Mouse (Mus musculus) right cerebral cortex, postnatal 10 days (tissue): ENCODE data around the gene Fat1.

Experiments
- DNase-seq, 2 experiments: peaks; one replicate each; pipeline ENCODE4 v3.0.0; 2021; ENCODE audit warnings: low spot score in 2 of 2

Gene Fat1

GRCm38 (mm10) chr8:45004021-45004420 is 68.8 kb downstream of the Fat1 start:
- no peak for DNase-seq

GRCm38 (mm10) chr8:45010685-45011084 is 75.4 kb downstream of the Fat1 start:
- peak in 1 of 2 experiments; percentile 60 for DNase-seq

GRCm38 (mm10) chr8:45011774-45012173 is 76.5 kb downstream of the Fat1 start:
- no peak for DNase-seq

DNA sequence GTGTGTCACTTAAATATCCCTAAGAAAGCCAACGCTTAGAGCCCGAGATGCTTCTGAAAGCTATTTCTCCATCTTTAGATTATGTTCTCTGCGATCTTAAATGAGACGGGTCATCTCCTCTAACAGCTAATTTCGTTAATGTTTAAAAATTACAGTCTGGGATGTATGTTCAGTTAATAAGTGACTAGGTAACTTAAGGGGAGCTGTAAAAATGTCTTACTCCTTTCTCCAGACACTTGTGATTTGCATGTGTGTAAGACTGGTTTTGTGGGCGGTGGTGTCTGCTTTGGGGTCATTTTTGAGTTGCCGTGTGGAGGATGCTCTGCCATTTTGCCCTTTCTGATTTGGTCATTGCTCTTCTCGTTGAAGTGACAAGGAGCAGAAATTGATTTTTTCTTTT is 78.6 kb downstream of the Fat1 start:
- no peak for DNase-seq

GRCm38 (mm10) chr8:45014498-45015067 is 79.3 kb downstream of the Fat1 start:
- DNase-seq, result no peak

- DNase-seq, result no peak
Measured at GRCm38 (mm10) chr8:45015876-45016275, 80.6 kb downstream of the Fat1 start.

GRCm38 (mm10) chr8:45019241-45019640 is 84.0 kb downstream of the Fat1 start:
- no peak for DNase-seq

DNA sequence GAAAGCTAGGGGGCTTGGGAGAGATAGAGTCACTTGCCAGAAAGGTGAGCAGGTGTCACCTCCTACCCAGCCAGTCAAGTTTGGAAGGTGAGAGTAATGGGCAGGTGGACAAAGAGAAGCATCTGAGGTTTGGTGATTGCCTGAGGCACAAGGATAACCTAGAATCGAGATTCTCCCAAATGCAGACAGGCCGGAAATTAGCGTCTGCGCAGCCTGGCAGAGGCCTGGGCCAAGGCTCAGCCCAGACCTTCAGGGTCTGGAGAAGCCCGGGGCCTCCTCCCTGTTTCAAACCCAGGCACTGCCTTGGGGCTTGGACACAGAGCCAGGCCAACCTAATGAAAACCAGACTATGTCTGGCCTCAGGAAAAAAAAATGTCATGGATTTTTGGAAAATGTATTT is 85.9 kb downstream of the Fat1 start:
- DNase-seq, result no peak

DNA sequence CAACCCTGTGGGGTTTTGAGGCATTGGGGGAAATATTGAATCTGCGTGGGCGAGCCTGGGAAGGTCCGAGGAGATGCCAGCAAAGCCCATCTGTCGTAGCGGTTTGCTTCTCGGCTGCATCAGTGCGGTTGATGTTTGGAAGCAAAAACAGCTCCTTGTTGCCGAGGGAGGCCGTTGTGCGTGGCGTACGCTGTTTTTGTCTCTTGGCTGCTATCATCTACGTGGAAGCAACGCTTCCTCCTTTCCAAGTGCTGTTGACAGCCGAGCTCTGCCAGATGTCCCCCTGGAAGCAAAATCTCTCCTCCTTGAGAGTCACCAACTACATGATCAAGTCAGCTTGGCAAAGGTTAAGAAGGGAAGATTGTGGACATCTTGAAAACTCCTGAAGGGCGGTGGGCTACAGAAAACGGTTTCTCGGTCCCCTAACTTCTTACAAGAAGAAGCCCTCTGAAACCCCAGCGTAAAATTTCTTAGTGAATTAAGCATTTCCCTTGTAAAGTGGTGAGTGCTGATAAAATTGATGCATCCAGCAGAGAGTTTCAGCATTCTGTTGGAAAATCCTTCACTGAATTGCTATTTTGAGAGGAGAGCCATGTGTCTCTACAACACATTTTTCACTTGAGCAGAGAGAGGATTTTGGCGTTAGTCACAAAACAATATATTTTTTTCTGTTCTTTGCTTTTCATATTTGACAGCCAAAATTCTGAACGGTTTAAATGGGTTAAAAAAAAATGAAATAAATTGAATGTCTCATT is 86.8 kb downstream of the Fat1 start:
- peak; percentile 82 to 92 for DNase-seq

GRCm38 (mm10) chr8:45028081-45028497 is 92.8 kb downstream of the Fat1 start:
- no peak for DNase-seq

GRCm38 (mm10) chr8:45038350-45038749 is 103.1 kb downstream of the Fat1 start:
- no peak for DNase-seq

GRCm38 (mm10) chr8:45044160-45044559 is 108.9 kb downstream of the Fat1 start:
- no peak for DNase-seq

GRCm38 (mm10) chr8:45050451-45050850 is 115.2 kb downstream of the Fat1 start:
- no peak for DNase-seq

GRCm38 (mm10) chr8:45051236-45051635 is 116.0 kb downstream of the Fat1 start:
- no peak for DNase-seq

GRCm38 (mm10) chr8:45052205-45052604 is 117.0 kb downstream of the Fat1 start:
- DNase-seq, result no peak

DNA sequence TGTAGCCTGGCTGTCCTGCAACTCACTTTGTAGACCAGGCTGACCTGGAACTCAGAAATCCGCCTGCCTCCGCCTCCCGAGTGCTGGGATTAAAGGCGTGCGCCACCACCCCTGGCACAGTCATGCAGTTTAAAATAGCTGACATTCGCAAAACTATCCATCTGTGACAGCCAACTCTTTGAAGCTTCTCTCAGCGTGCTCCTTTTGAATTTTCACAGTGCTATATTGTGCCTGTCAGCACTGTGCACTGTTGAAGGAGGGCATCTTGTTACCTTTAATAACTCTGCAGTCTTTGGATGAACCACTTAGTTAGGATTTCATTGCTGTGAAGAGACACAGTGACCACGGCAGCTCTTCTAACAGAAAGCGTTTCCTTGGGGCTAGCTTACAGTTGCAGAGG is 117.4 kb downstream of the Fat1 start:
- DNase-seq, result no peak

GRCm38 (mm10) chr8:45055500-45055899 is 120.3 kb downstream of the Fat1 start:
- no peak for DNase-seq

DNA sequence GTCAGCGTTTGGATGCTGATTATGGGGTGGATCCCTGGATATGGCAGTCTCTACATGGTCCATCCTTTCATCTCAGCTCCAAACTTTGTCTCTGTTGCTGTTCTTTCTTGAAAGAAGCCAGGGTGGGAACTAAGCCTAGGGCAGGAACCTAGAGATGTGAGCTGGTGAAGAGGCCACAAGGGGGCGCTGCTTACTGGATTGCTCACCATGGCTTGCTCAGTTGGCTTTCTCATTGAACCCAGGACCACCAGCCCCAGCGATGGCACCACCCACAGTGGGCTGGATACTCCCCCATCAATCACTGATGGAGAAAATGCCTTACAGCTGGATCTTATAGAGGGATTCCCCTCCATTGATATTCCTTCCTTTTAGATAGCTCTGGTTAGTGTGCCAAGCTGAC is 121.6 kb downstream of the Fat1 start:
- no peak for DNase-seq

DNA sequence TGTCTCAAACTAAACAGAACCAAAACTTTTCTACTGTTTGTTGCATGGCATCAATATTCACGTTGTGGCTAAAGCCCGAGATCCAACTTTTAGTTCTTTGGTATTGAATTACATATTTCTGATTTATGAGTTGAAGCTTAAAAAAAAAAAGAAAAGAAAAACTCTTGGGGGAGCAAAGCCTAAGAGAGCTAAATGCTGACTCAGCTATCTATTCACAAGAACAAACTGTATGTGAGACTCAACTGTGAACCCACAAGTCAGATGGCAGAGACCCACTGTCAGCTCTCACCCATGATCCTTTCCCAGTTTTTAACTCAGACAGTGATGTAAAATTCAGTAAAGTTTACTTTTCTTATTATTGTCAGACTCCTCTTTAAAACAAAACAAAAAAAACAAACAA is 124.8 kb downstream of the Fat1 start:
- no peak for DNase-seq

DNA sequence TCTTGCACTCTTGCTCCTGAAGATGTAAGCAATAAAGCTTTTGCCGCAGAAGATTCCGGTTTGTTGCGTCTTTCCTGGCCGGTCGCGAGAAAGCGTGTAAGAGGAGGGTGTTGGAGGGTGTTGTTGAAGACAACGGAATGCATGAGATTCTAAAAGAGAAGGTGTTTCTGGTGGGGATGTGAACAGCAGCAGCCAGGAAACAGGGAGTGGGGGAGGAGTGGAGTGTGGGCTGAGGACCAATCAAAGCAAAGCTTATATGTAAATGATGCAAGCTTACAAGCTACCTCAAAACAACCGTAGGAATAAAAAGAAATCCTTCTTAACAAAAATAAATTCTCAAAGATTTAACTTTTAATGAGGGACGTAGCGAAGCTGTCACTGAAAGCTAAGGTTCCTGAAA is 127.1 kb downstream of the Fat1 start:
- DNase-seq, result no peak

DNA sequence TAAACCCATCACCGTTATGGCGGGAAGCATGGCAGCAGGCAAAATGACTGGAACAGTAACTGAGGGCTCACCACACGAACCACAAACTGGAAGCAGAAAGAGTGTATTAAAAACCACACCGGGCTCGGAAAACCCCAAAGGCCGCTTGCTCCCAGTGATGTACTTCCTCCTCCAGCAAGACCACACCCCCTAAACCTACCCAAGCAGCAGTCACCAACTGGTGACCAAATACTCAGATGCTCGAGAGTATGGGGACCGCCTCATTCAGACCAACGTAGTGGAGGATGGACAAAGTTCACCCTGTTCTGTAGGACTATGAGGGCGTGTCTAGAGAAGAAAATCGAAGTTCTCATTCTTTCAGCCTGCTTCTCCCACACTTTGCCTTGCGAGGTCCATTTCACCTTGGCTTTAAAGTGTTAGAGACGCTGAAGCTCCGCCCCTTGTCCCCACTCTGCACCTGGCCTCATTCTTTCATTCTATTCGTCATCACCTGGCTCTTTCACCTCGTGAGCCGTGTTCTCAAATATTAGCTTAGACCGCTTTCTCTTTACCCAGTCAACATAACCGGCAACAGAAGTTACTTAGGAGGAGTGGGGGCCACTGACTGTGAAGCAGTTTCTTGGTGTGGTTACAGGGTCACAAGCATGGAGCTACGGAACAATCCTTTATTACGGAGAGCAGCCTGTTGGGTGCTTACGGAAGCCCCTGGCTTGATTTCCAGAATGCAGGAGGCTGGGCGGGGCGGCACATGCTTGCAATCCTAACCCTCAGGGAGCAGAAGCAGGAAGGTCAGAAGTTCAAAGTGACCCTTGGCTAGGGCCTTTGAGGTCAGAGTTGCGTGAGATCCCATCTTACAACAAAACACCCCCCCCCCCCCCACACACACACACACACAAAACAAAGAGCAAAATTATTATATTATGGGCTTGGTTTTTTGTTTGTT is 128.0 kb downstream of the Fat1 start:
- DNase-seq, result no peak

GRCm38 (mm10) chr8:45064197-45064869 is 129.1 kb downstream of the Fat1 start:
- no peak for DNase-seq
